Comparison of ENCODE assay signal across 25 mouse cellular contexts in the genomic region with DNA sequence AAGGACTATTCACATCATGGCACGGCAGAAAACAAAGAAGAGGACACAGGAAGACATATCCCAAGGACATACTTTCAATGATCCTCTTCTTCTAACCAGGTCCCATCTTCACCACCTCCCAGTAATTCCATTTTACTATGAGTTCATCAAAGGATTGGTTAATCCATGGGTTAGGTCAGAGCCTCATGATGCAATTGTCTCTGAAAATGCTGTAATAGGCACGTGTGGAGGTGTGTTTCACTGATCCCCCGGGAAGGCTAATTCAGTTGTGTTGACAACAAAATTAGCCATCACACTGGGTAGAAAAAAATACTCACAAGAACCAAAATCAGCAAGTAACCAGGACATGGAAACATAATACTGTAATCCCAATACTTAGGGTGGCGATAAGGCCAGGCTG. TPM values are rescaled to one million over a fixed set of nuclear protein-coding genes. Genes with fewer than 3 reads are reported as not detected.
DNase-seq lines count a peak whose midpoint lies in the region; ATAC-seq lines count a peak whose summit lies in the region.
"Had no signal": no experiment of that assay in that cellular context is flagged by ENCODE, and none has a peak within 500 bp of the region (broad histone marks: within the 10 kb centered on the region; RNA-seq: fewer than 3 reads in every experiment).

No protein-coding gene starts in this region.

- 76% methylated on average over 4 of the region's 4 CpGs for WGBS in liver, embryonic 15.5 days (ENCODE audit: insufficient replicate concordance)
- 81% methylated on average over 4 of the region's 4 CpGs for WGBS in kidney, embryonic 16.5 days

- no peak overlapping the region; the same call in 1 of the 2 replicates for H3K9ac ChIP-seq in liver, embryonic 15.5 days
- no peak overlapping the region for H3K9ac ChIP-seq in kidney, embryonic 16.5 days (replicated peaks; ENCODE audit: low read length)
- H3K9ac ChIP-seq: embryonic facial prominence, embryonic 13.5 days; forebrain, embryonic 13.5 days; forebrain, postnatal 0 days; hindbrain, embryonic 12.5 days had no signal

- no peaks in the 10 kb centered on the region for H3K9me3 ChIP-seq in liver, embryonic 15.5 days (replicated peaks)
- H3K9me3 ChIP-seq in kidney, embryonic 16.5 days (ENCODE audit: low read length), result no peaks in the 10 kb centered on the region
- H3K9me3 ChIP-seq: embryonic facial prominence, embryonic 13.5 days; forebrain, embryonic 13.5 days; heart, embryonic 10.5 days; hindbrain, embryonic 12.5 days had no signal

- no peak for ATAC-seq in liver, embryonic 15.5 days (ENCODE audit: insufficient read depth)
- ATAC-seq in granulocyte monocyte progenitor cell, adult 5-6 weeks (replicated peaks; ENCODE audit: poor library complexity, severe bottlenecking), result peak; percentile 28
- no peak for ATAC-seq in kidney, embryonic 16.5 days (ENCODE audit: low FRiP score, low TSS enrichment)
- no peak for ATAC-seq in erythroid progenitor cell, adult 5-6 weeks (replicated peaks; ENCODE audit: low FRiP score, poor library complexity, severe bottlenecking)
- ATAC-seq: CD4-positive, CD25-positive, alpha-beta regulatory T cell, adult 4 months; forebrain, embryonic 13.5 days; forebrain, postnatal 0 days; hindbrain, embryonic 16.5 days had no signal

- H3K27ac ChIP-seq in liver, embryonic 15.5 days (replicated peaks), result peak overlapping the region; percentile 7; the same call in 1 of the 2 replicates
- no peak overlapping the region for H3K27ac ChIP-seq in kidney, embryonic 16.5 days (ENCODE audit: low read length)
- H3K27ac ChIP-seq: embryonic facial prominence, embryonic 13.5 days; forebrain, embryonic 13.5 days; heart, embryonic 10.5 days; hindbrain, embryonic 12.5 days had no signal

- H3K4me1 ChIP-seq in liver, embryonic 15.5 days (replicated peaks), result peaks cover 78% of the 10 kb centered on the region
- peaks cover 60% of the 10 kb centered on the region for H3K4me1 ChIP-seq in kidney, embryonic 16.5 days (ENCODE audit: insufficient read depth, low read length)

- no peak overlapping the region for H3K4me2 ChIP-seq in liver, embryonic 15.5 days
- H3K4me2 ChIP-seq in kidney, embryonic 16.5 days (replicated peaks; ENCODE audit: low read depth, low read length), result no peak overlapping the region
- H3K4me2 ChIP-seq: embryonic facial prominence, embryonic 13.5 days; forebrain, embryonic 13.5 days; hindbrain, embryonic 12.5 days had no signal

- DNase-seq in liver (no peak), 416B (ENCODE audit: low read depth) (peak; percentile 25)
- DNase-seq: adrenal gland, postnatal 14 days; B cell, adult 2 months; cerebellum, adult 11-12 months; cerebellum, adult 9-10 months; cerebellum, postnatal 25 days; forebrain, postnatal 0 days; gastrocnemius, postnatal 36 days; heart, adult 18-20 months; heart, postnatal 10 days; heart, postnatal 4 days had no signal

- peaks cover 65% of the 10 kb centered on the region for H3K36me3 ChIP-seq in liver, embryonic 15.5 days (replicated peaks)
- H3K36me3 ChIP-seq in kidney, embryonic 16.5 days (ENCODE audit: insufficient read depth, low read length), result peaks cover 16% of the 10 kb centered on the region

- no peak overlapping the region for H3K4me3 ChIP-seq in liver, embryonic 15.5 days (replicated peaks)
- H3K4me3 ChIP-seq in kidney, embryonic 16.5 days (ENCODE audit: low read length), result no peak overlapping the region
- H3K4me3 ChIP-seq: embryonic facial prominence, embryonic 13.5 days; forebrain, embryonic 13.5 days; heart, embryonic 10.5 days; hindbrain, embryonic 12.5 days had no signal

- H3K27me3 ChIP-seq in liver, embryonic 15.5 days, result no peaks in the 10 kb centered on the region
- H3K27me3 ChIP-seq in kidney, embryonic 16.5 days (ENCODE audit: insufficient read depth, low read length), result no peaks in the 10 kb centered on the region
- H3K27me3 ChIP-seq: embryonic facial prominence, embryonic 13.5 days; forebrain, embryonic 13.5 days; hindbrain, embryonic 12.5 days had no signal

RNA-seq across cellular contexts. Expression of gene Ddi2, which starts 5.6 kb away (rescaled TPM):
- polyA plus RNA-seq in liver, embryonic 15.5 days (2015; fragmentation: Nextera tagmentation; extraction: Ambion mirVana), result 14.8 and 17.2 TPM in 2 replicates
- 27.4 and 32.9 TPM in 2 replicates for total RNA-seq in granulocyte monocyte progenitor cell, adult 5-6 weeks (2014; fragmentation: Nextera tagmentation)
- total RNA-seq in granulocyte monocyte progenitor cell, adult 5-6 weeks (2017), result 26.8 and 32.7 TPM in 2 replicates
- polyA plus RNA-seq in kidney, embryonic 16.5 days (2015; fragmentation: Nextera tagmentation; extraction: Ambion mirVana), result 19.1 and 20.9 TPM in 2 replicates
- total RNA-seq in erythroid progenitor cell, adult 5-6 weeks (2015; ENCODE audit: low replicate concordance), result 22.7 and 29.8 TPM in 2 replicates
- total RNA-seq in erythroid progenitor cell, adult 5-6 weeks (2017; ENCODE audit: low replicate concordance), result 35.1 and 37.0 TPM in 2 replicates

RNA-seq across cellular contexts. Expression of gene Agmat, which starts 28.8 kb away (rescaled TPM):
- polyA plus RNA-seq in liver, embryonic 15.5 days (2015; fragmentation: Nextera tagmentation; extraction: Ambion mirVana), result 20.5 and 26.2 TPM in 2 replicates
- total RNA-seq in granulocyte monocyte progenitor cell, adult 5-6 weeks (2014; fragmentation: Nextera tagmentation), result not detected in 2 replicates
- not detected in 2 replicates for total RNA-seq in granulocyte monocyte progenitor cell, adult 5-6 weeks (2017)
- polyA plus RNA-seq in kidney, embryonic 16.5 days (2015; fragmentation: Nextera tagmentation; extraction: Ambion mirVana), result 1.7 and 2.0 TPM in 2 replicates
- total RNA-seq in erythroid progenitor cell, adult 5-6 weeks (2015; ENCODE audit: low replicate concordance), result 1.3 TPM in 1 of 2 replicates, not detected in the other
- not detected in 2 replicates for total RNA-seq in erythroid progenitor cell, adult 5-6 weeks (2017; ENCODE audit: low replicate concordance)
- total RNA-seq: forebrain, postnatal 0 days; gastrocnemius, adult 18-20 months had no signal
- polyA plus RNA-seq: CD4-positive, CD25-positive, alpha-beta regulatory T cell, adult 4 months; embryonic facial prominence, embryonic 13.5 days; forebrain, embryonic 13.5 days; forebrain, postnatal 0 days; G1E; hindbrain, embryonic 12.5 days had no signal

RNA-seq across cellular contexts. Expression of gene Rsc1a1, which starts 32.2 kb away (rescaled TPM):
- 1.2 TPM in 1 of 2 replicates, not detected in the other for polyA plus RNA-seq in liver, embryonic 15.5 days (2015; fragmentation: Nextera tagmentation; extraction: Ambion mirVana)
- 6.8 and 15.2 TPM in 2 replicates for total RNA-seq in granulocyte monocyte progenitor cell, adult 5-6 weeks (2014; fragmentation: Nextera tagmentation)
- total RNA-seq in granulocyte monocyte progenitor cell, adult 5-6 weeks (2017), result 9.5 and 11.3 TPM in 2 replicates
- polyA plus RNA-seq in kidney, embryonic 16.5 days (2015; fragmentation: Nextera tagmentation; extraction: Ambion mirVana), result 0.62 TPM in 1 of 2 replicates, not detected in the other
- total RNA-seq in erythroid progenitor cell, adult 5-6 weeks (2015; ENCODE audit: low replicate concordance), result not detected in 2 replicates
- total RNA-seq in erythroid progenitor cell, adult 5-6 weeks (2017; ENCODE audit: low replicate concordance), result not detected in 2 replicates
- total RNA-seq: adrenal gland, adult 18-20 months had no signal
- polyA plus RNA-seq: CD4-positive, CD25-positive, alpha-beta regulatory T cell, adult 4 months; embryonic facial prominence, embryonic 13.5 days; hindbrain, embryonic 16.5 days had no signal

RNA-seq across cellular contexts. Expression of gene Plekhm2, which starts 52.9 kb away (rescaled TPM):
- 1.1 and 2.0 TPM in 2 replicates for polyA plus RNA-seq in liver, embryonic 15.5 days (2015; fragmentation: Nextera tagmentation; extraction: Ambion mirVana)
- 11.5 and 17.0 TPM in 2 replicates for total RNA-seq in granulocyte monocyte progenitor cell, adult 5-6 weeks (2014; fragmentation: Nextera tagmentation)
- 7.2 and 11.2 TPM in 2 replicates for total RNA-seq in granulocyte monocyte progenitor cell, adult 5-6 weeks (2017)
- polyA plus RNA-seq in kidney, embryonic 16.5 days (2015; fragmentation: Nextera tagmentation; extraction: Ambion mirVana), result 6.4 TPM in 2 replicates
- total RNA-seq in erythroid progenitor cell, adult 5-6 weeks (2015; ENCODE audit: low replicate concordance), result 10.1 and 17.3 TPM in 2 replicates
- total RNA-seq in erythroid progenitor cell, adult 5-6 weeks (2017; ENCODE audit: low replicate concordance), result 2.3 and 4.9 TPM in 2 replicates

Comparison
In these comparisons a context has a peak if more than half of its experiments do, and no peak if none do; other contexts are left out.
1. RNA of gene Rsc1a1, which starts 32.2 kb away (total RNA-seq): 6.8 to 15.2 TPM in granulocyte monocyte progenitor cell, adult 5-6 weeks; not detected in erythroid progenitor cell, adult 5-6 weeks; every median in the first group is over 4 times any median in the second.